Mouse (Mus musculus): ENCODE measurements around the gene 2510009E07Rik.

2510009E07Rik gene

GRCm38 (mm10) chr16:21636156-21636853 is 58.2 kb downstream of the 2510009E07Rik start:
- DNase-seq (ENCODE audit: low read depth, low spot score) = peak; percentile 69

GRCm38 (mm10) chr16:21634460-21634859 is 60.0 kb downstream of the 2510009E07Rik start:
- no peak for DNase-seq (ENCODE audit: low read depth, low spot score)

GRCm38 (mm10) chr16:21631815-21632222 is 62.6 kb downstream of the 2510009E07Rik start:
- DNase-seq (ENCODE audit: low read depth, low spot score) = no peak

- no peak for DNase-seq (ENCODE audit: low read depth, low spot score)
Measured at GRCm38 (mm10) chr16:21630614-21631013, 63.9 kb downstream of the 2510009E07Rik start.

- no peak for DNase-seq (ENCODE audit: low read depth, low spot score)
Measured at GRCm38 (mm10) chr16:21628061-21628591, 66.3 kb downstream of the 2510009E07Rik start.

GRCm38 (mm10) chr16:21627248-21627647 is 67.2 kb downstream of the 2510009E07Rik start:
- no peak for DNase-seq (ENCODE audit: low read depth, low spot score)

- no peak for DNase-seq (ENCODE audit: low read depth, low spot score)
Measured at GRCm38 (mm10) chr16:21625784-21626634, 68.5 kb downstream of the 2510009E07Rik start.

- no peak for DNase-seq (ENCODE audit: low read depth, low spot score)
Measured at GRCm38 (mm10) chr16:21620630-21621029, 73.8 kb downstream of the 2510009E07Rik start.

GRCm38 (mm10) chr16:21615802-21616201 is 78.7 kb downstream of the 2510009E07Rik start:
- DNase-seq (ENCODE audit: low read depth, low spot score) = peak; percentile 48

- DNase-seq (ENCODE audit: low read depth, low spot score) = no peak
Measured at GRCm38 (mm10) chr16:21610473-21610872, 84.0 kb downstream of the 2510009E07Rik start.

GRCm38 (mm10) chr16:21608176-21608865 is 86.1 kb downstream of the 2510009E07Rik start:
- DNase-seq (ENCODE audit: low read depth, low spot score) = no peak

GRCm38 (mm10) chr16:21607651-21608040 is 86.8 kb downstream of the 2510009E07Rik start:
- DNase-seq (ENCODE audit: low read depth, low spot score) = no peak

GRCm38 (mm10) chr16:21607021-21607650 is 87.3 kb downstream of the 2510009E07Rik start:
- no peak for DNase-seq (ENCODE audit: low read depth, low spot score)

GRCm38 (mm10) chr16:21606249-21607020 is 88.0 kb downstream of the 2510009E07Rik start:
- DNase-seq (ENCODE audit: low read depth, low spot score) = no peak

- no peak for DNase-seq (ENCODE audit: low read depth, low spot score)
Measured at GRCm38 (mm10) chr16:21604354-21604753, 90.1 kb downstream of the 2510009E07Rik start.
